Comparison of ENCODE assay signal across 9 mouse cellular contexts in genomic region chr7:6825966-6826647, GRCm38 (mm10).
DNase-seq lines count a peak whose midpoint lies in the region; ATAC-seq lines count a peak whose summit lies in the region.
"Had no signal": no experiment of that assay in that cellular context is flagged by ENCODE, and none has a peak within 500 bp of the region (broad histone marks: within the 10 kb centered on the region; RNA-seq: fewer than 3 reads in every experiment).

No protein-coding gene starts in this region.

- 83% methylated on average over 11 of the region's 11 CpGs for WGBS in heart, embryonic 11.5 days (ENCODE audit: insufficient replicate concordance)
- 69% methylated on average over 11 of the region's 11 CpGs for WGBS in kidney, embryonic 15.5 days
- 90% methylated on average over 11 of the region's 11 CpGs for WGBS in forebrain, embryonic 11.5 days

- peak; percentile 62 to 78 for DNase-seq in heart, adult 18-20 months
- DNase-seq in heart, adult 8-10 months (ENCODE audit: low spot score), result peak; percentile 36
- peak; percentile 53 to 83 for DNase-seq in lung, postnatal 4 days
- no peak for DNase-seq in layer of hippocampus, adult 8-10 months (ENCODE audit: low spot score in 2 of 2)
- no peak for DNase-seq in forebrain, embryonic 11.5 days (ENCODE audit: low spot score)
- DNase-seq: cerebellum, adult 11 months had no signal

- H3K27ac ChIP-seq in heart, embryonic 11.5 days (ENCODE audit: low read depth, low read length), result no peak overlapping the region
- H3K27ac ChIP-seq in kidney, embryonic 15.5 days, result peak overlapping the region; percentile 61; the same call in 1 of the 2 replicates
- no peak overlapping the region for H3K27ac ChIP-seq in forebrain, embryonic 11.5 days (ENCODE audit: low read depth, low read length)

- 0 out of 2 replicates have a peak, but pooled peaks cover 2% of the 10 kb centered on the region for H3K4me1 ChIP-seq in heart, embryonic 11.5 days (ENCODE audit: control insufficient read depth, insufficient read depth, low read length)
- peaks cover 24% of the 10 kb centered on the region for H3K4me1 ChIP-seq in kidney, embryonic 15.5 days
- no peaks in the 10 kb centered on the region for H3K4me1 ChIP-seq in forebrain, embryonic 11.5 days (replicated peaks; ENCODE audit: control insufficient read depth, insufficient read depth, low read length)

- H3K9me3 ChIP-seq in heart, embryonic 11.5 days (replicated peaks; ENCODE audit: control insufficient read depth, low read length), result no peaks in the 10 kb centered on the region
- no peaks in the 10 kb centered on the region for H3K9me3 ChIP-seq in kidney, embryonic 15.5 days (replicated peaks)
- H3K9me3 ChIP-seq in forebrain, embryonic 11.5 days (ENCODE audit: control insufficient read depth, low read length), result no peaks in the 10 kb centered on the region

- H3K4me2 ChIP-seq in heart, embryonic 11.5 days, result no peak overlapping the region
- H3K4me2 ChIP-seq in kidney, embryonic 15.5 days, result no peak overlapping the region
- no peak overlapping the region for H3K4me2 ChIP-seq in forebrain, embryonic 11.5 days (ENCODE audit: low read depth, low read length, severe bottlenecking)

- no peak overlapping the region for H3K4me3 ChIP-seq in heart, embryonic 11.5 days (ENCODE audit: low read depth, low read length)
- no peak overlapping the region for H3K4me3 ChIP-seq in kidney, embryonic 15.5 days (replicated peaks)
- no peak overlapping the region for H3K4me3 ChIP-seq in forebrain, embryonic 11.5 days (ENCODE audit: low read depth, low read length)

- H3K27me3 ChIP-seq in heart, embryonic 11.5 days (ENCODE audit: control insufficient read depth, insufficient read depth, low read length), result no peaks in the 10 kb centered on the region
- no peaks in the 10 kb centered on the region for H3K27me3 ChIP-seq in kidney, embryonic 15.5 days
- H3K27me3 ChIP-seq in forebrain, embryonic 11.5 days (ENCODE audit: control insufficient read depth, insufficient read depth, low read length), result no peaks in the 10 kb centered on the region

- H3K9ac ChIP-seq in heart, embryonic 11.5 days (ENCODE audit: low read depth, low read length), result no peak overlapping the region
- no peak overlapping the region for H3K9ac ChIP-seq in kidney, embryonic 15.5 days
- no peak overlapping the region for H3K9ac ChIP-seq in forebrain, embryonic 11.5 days (ENCODE audit: low read length)

- no peaks in the 10 kb centered on the region for H3K36me3 ChIP-seq in heart, embryonic 11.5 days (ENCODE audit: control insufficient read depth, insufficient read depth, low read length)
- no peaks in the 10 kb centered on the region for H3K36me3 ChIP-seq in kidney, embryonic 15.5 days
- no peaks in the 10 kb centered on the region for H3K36me3 ChIP-seq in forebrain, embryonic 11.5 days (ENCODE audit: control insufficient read depth, insufficient read depth, low read length)

- ATAC-seq in heart, embryonic 11.5 days (replicated peaks; ENCODE audit: insufficient number of reproducible peaks, low FRiP score, low TSS enrichment), result no peak
- peak; percentile 76 for ATAC-seq in kidney, embryonic 15.5 days (replicated peaks; ENCODE audit: low FRiP score)
- no peak for ATAC-seq in forebrain, embryonic 11.5 days (replicated peaks; ENCODE audit: low FRiP score)
- ATAC-seq in CD4-positive, CD25-positive, alpha-beta regulatory T cell, adult 4 months, result no peak

Comparison
In these comparisons a context has a peak if more than half of its experiments do, and no peak if none do; other contexts are left out.
1. DNase-seq: peak in heart, adult 18-20 months (2 of 2), heart, adult 8-10 months (single experiment) and lung, postnatal 4 days (2 of 2); none in layer of hippocampus, adult 8-10 months (0 of 2) and forebrain, embryonic 11.5 days (single experiment).